In the genomic region with DNA sequence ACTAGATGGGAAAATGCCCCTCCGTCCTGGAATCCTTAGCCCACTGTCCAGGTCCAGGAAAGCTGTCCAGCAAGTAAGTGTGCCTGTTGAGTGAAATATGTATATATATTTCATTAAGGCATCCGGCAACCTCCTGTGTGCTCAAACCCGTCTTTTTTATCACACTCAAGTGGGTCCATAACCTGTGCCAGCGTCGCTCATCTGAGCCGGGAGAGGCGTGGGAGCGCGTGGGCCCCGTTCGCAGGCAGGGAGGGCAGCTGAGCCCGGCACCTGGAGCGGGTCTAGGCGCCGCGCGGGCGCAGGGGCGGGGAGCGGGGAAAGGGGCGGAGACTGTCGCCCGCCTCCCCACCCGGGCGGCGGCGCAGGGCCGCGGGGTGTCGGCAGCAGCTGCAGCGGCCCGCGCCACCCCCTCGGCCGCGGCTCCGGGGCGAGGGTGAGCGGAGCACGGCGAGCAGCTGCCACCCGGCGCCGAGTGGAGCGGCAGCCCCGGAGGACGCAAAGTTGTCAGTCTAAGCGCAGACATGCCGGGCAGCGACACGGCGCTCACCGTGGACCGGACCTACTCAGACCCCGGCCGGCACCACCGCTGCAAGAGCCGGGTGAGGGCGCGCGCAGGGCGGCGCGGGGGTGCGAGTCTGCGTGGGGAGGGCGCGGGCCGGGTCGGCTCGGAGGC, we compare ENCODE assay signal across 8 mouse cellular contexts.
DNase-seq lines count a peak whose midpoint lies in the region; ATAC-seq and TF ChIP-seq lines count a peak whose summit lies in the region.

No protein-coding gene starts in this region.

- peak overlapping the region; percentile 82 for H3K4me2 ChIP-seq in forebrain, embryonic 12.5 days
- H3K4me2 ChIP-seq in heart, postnatal 0 days (ENCODE audit: low read depth, low read length): peak overlapping the region; percentile 81
- H3K4me2 ChIP-seq in liver, embryonic 15.5 days: peak overlapping the region; percentile 79
- H3K4me2 ChIP-seq in neural tube, embryonic 14.5 days (ENCODE audit: low read depth, low read length): peak overlapping the region; percentile 93

- peak overlapping the region; percentile 27; the same call in 1 of the 2 replicates for H3K27ac ChIP-seq in bone marrow, adult 2 months (ENCODE audit: control insufficient read depth, insufficient read depth, low read depth, low read length, poor library complexity)
- peak overlapping the region; percentile 63 for H3K27ac ChIP-seq in forebrain, embryonic 12.5 days
- peak overlapping the region; percentile 76 for H3K27ac ChIP-seq in heart, postnatal 0 days (ENCODE audit: low read depth)
- H3K27ac ChIP-seq in liver, embryonic 15.5 days (replicated peaks): peak overlapping the region; percentile 41
- H3K27ac ChIP-seq in neural tube, embryonic 14.5 days (ENCODE audit: low read depth, low read length): peak overlapping the region; percentile 76

- WGBS in bone marrow, adult 2 months: 1% methylated on average over 71 of the region's 71 CpGs
- 1% methylated on average over 70 of the region's 71 CpGs for WGBS in forebrain, embryonic 12.5 days
- WGBS in heart, postnatal 0 days: under 1% methylated on average over 51 of the region's 71 CpGs
- under 1% methylated on average over 71 of the region's 71 CpGs for WGBS in liver, embryonic 15.5 days (ENCODE audit: insufficient replicate concordance)
- under 1% methylated on average over 54 of the region's 71 CpGs for WGBS in neural tube, embryonic 14.5 days

- H3K9ac ChIP-seq in forebrain, embryonic 12.5 days: peak overlapping the region; percentile 72
- peak overlapping the region; percentile 74 for H3K9ac ChIP-seq in heart, postnatal 0 days (replicated peaks; ENCODE audit: low read depth, low read length)
- peak overlapping the region; percentile 54 for H3K9ac ChIP-seq in liver, embryonic 15.5 days
- peak overlapping the region; percentile 79 for H3K9ac ChIP-seq in neural tube, embryonic 14.5 days (replicated peaks; ENCODE audit: low read depth, low read length)

- H3K27me3 ChIP-seq in forebrain, embryonic 12.5 days: peaks cover 34% of the 10 kb centered on the region
- H3K27me3 ChIP-seq in heart, postnatal 0 days (ENCODE audit: control insufficient read depth, insufficient read depth, low read length): no peaks in the 10 kb centered on the region
- peaks cover 71% of the 10 kb centered on the region for H3K27me3 ChIP-seq in liver, embryonic 15.5 days
- no peaks in the 10 kb centered on the region for H3K27me3 ChIP-seq in neural tube, embryonic 14.5 days (ENCODE audit: control insufficient read depth, insufficient read depth, low read length)

- H3K4me1 ChIP-seq in bone marrow, adult 2 months (ENCODE audit: control insufficient read depth, insufficient read depth, low read length): no peaks in the 10 kb centered on the region
- peaks cover 28% of the 10 kb centered on the region for H3K4me1 ChIP-seq in forebrain, embryonic 12.5 days
- peaks cover 10% of the 10 kb centered on the region for H3K4me1 ChIP-seq in heart, postnatal 0 days (ENCODE audit: control insufficient read depth, insufficient read depth)
- peaks cover 30% of the 10 kb centered on the region for H3K4me1 ChIP-seq in liver, embryonic 15.5 days (replicated peaks)
- peaks cover 9% of the 10 kb centered on the region; the same call in 1 of the 2 replicates for H3K4me1 ChIP-seq in neural tube, embryonic 14.5 days (ENCODE audit: control insufficient read depth, insufficient read depth, low read length)

- TF ChIP-seq EP300 in heart, postnatal 0 days (IDR thresholded peaks at IDR 0.05; ENCODE audit: low read depth): no peak

- peak; percentile 82 for DNase-seq in CD4-positive, CD25-positive, alpha-beta regulatory T cell, adult 2 months (ENCODE audit: low read depth, low spot score)
- peak; percentile 73 for DNase-seq in heart, postnatal 0 days (ENCODE audit: low spot score)
- DNase-seq in kidney, postnatal 25 days: peak; percentile 64 to 88
- DNase-seq in testis, postnatal 10 days (ENCODE audit: low spot score): peak; percentile 80

- H3K9me3 ChIP-seq in forebrain, embryonic 12.5 days: no peaks in the 10 kb centered on the region
- H3K9me3 ChIP-seq in heart, postnatal 0 days (replicated peaks; ENCODE audit: control insufficient read depth, low read length): no peaks in the 10 kb centered on the region
- H3K9me3 ChIP-seq in liver, embryonic 15.5 days (replicated peaks): no peaks in the 10 kb centered on the region
- H3K9me3 ChIP-seq in neural tube, embryonic 14.5 days (ENCODE audit: control insufficient read depth, low read length): no peaks in the 10 kb centered on the region

- H3K36me3 ChIP-seq in forebrain, embryonic 12.5 days (replicated peaks): no peaks in the 10 kb centered on the region
- no peaks in the 10 kb centered on the region for H3K36me3 ChIP-seq in heart, postnatal 0 days (replicated peaks; ENCODE audit: control insufficient read depth, insufficient read depth, low read length)
- H3K36me3 ChIP-seq in liver, embryonic 15.5 days (replicated peaks): no peaks in the 10 kb centered on the region
- no peaks in the 10 kb centered on the region for H3K36me3 ChIP-seq in neural tube, embryonic 14.5 days (ENCODE audit: control insufficient read depth, insufficient read depth, low read length)

- peak; percentile 81 for ATAC-seq in forebrain, embryonic 12.5 days (ENCODE audit: low FRiP score)
- ATAC-seq in heart, postnatal 0 days (ENCODE audit: insufficient read depth, low read depth): peak; percentile 82
- ATAC-seq in liver, embryonic 15.5 days (ENCODE audit: insufficient read depth): peak; percentile 78
- ATAC-seq in neural tube, embryonic 14.5 days (ENCODE audit: low read depth): peak; percentile 88

- no peak for TF ChIP-seq POLR2A in bone marrow, adult 2 months (IDR thresholded peaks at IDR 0.05; ENCODE audit: borderline replicate concordance, control insufficient read depth, low read depth, low read length)

- no peak for TF ChIP-seq CTCF in bone marrow, adult 2 months (IDR thresholded peaks at IDR 0.05; ENCODE audit: control insufficient read depth, insufficient read depth, low read length)
- no peak for TF ChIP-seq CTCF in heart, postnatal 0 days (IDR thresholded peaks at IDR 0.05; ENCODE audit: low read depth)

- H3K4me3 ChIP-seq in bone marrow, adult 2 months (replicated peaks; ENCODE audit: control insufficient read depth, low read depth, low read length): peak overlapping the region; percentile 58
- H3K4me3 ChIP-seq in forebrain, embryonic 12.5 days (replicated peaks): peak overlapping the region; percentile 65
- H3K4me3 ChIP-seq in heart, postnatal 0 days (ENCODE audit: low read depth, low read length): peak overlapping the region; percentile 74
- peak overlapping the region; percentile 65 for H3K4me3 ChIP-seq in liver, embryonic 15.5 days (replicated peaks)
- peak overlapping the region; percentile 76 for H3K4me3 ChIP-seq in neural tube, embryonic 14.5 days (ENCODE audit: low read depth, low read length)

Comparison
In these comparisons a context has a peak if more than half of its experiments do, and no peak if none do; other contexts are left out.
1. Peak in every context shown above with its lines: DNase-seq, ATAC-seq, H3K4me3 ChIP-seq and H3K27ac ChIP-seq.